Mouse (Mus musculus) liver, adult 10 weeks (tissue): ENCODE results near the gene D630045J12Rik. TPM values are rescaled to one million over a fixed set of nuclear protein-coding genes. Genes with fewer than 3 reads are reported as not detected.

ENCODE experiments used
- polyA plus RNA-seq: library from polyadenylated mRNA; stranded (reverse); fragments of 350-450 nt; fragmentation: Illumina TruSeq; extraction: RNeasy Lipid Tissue Mini Kit (QIAGEN cat#74804); gene quantifications from one replicate; pipeline ENCODE4 v1.2.3, GENCODE M21; 2014; ENCODE audit warnings: low read depth, low replicate concordance

D630045J12Rik gene
- polyA plus RNA-seq = 0.64 TPM

GRCm38 (mm10) chr6:38253736-38254641 is at the start of gene D630045J12Rik:
Gene D630045J12Rik (minus strand): TSS chr6:38254009.

GRCm38 (mm10) chr6:38298761-38299401 is 45.1 kb upstream of the D630045J12Rik start, which contains the start of gene Zc3hav1l:
Gene Zc3hav1l (minus strand): TSS chr6:38299259.

DNA sequence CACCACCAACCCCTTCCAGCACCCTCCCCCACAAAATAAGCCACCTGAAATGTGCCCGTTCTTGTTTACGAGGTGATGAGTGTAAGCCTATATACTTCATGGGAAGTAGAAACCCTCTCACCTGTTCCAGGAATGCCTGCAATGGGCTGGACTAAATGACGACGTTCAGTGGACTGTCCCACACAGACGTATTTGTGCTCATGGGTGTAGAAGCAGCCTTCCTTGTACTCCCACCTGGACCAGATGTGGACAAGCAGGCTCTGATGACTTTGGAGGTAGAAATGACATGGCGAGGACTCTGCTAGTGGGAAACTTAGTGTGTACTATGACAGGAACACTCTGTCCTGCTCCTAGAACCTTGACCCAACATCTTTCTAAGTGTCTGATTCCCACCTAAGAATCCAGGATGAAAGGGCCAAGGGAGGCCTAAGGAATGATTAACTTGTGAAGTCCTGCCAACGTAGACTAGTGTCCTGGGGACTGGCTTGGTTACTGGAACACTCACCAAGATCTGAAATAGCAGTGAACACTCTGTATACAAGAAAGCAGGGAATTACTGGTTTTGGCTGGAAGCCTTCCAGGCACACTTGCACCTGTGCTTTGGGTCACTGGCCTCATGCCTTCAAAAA is 129.5 kb downstream of the D630045J12Rik start, which contains the start of gene Atp6v0a4:
Gene Atp6v0a4, minus strand, starts transcription at position 380 of the 629 bp plus-strand sequence.

GRCm38 (mm10) chr6:38109160-38109795 is 144.5 kb downstream of the D630045J12Rik start, which contains the start of gene Tmem213:
Gene Tmem213 (plus strand): TSS chr6:38109255.

Other genes with a start within 250 kb of the D630045J12Rik start
- gene Svopl, start 207.0 kb downstream of the D630045J12Rik start, polyA plus RNA-seq = not detected
- gene Tmem213, start 144.8 kb downstream of the D630045J12Rik start, polyA plus RNA-seq = not detected
- 0.16 TPM for gene Atp6v0a4, start 129.4 kb downstream of the D630045J12Rik start, polyA plus RNA-seq
- 0.34 TPM for gene Zc3hav1l, start 45.2 kb upstream of the D630045J12Rik start, polyA plus RNA-seq
- gene Zc3hav1, start 100.6 kb upstream of the D630045J12Rik start, polyA plus RNA-seq = 40.3 TPM
- gene Ttc26, start 127.5 kb upstream of the D630045J12Rik start, polyA plus RNA-seq = 0.50 TPM
- gene Ubn2, start 179.9 kb upstream of the D630045J12Rik start, polyA plus RNA-seq = 10.8 TPM